Mouse (Mus musculus) limb, embryonic 14.5 days (tissue): Measurements from ENCODE around the gene Gm49394. TPM values are rescaled to one million over a fixed set of nuclear protein-coding genes. Genes with fewer than 3 reads are reported as not detected.

Experiments
- ATAC-seq: fragments of 200-750 bp; cut with Nextera tagmentation; 2 replicates; pipeline ENCODE4 v1.8.0; 2017; ENCODE audit warnings: low read depth, moderate number of reproducible peaks, moderate TSS enrichment; ENCODE audit not compliant: low FRiP score
- DNase-seq: peaks from one replicate; pipeline ENCODE4 v3.0.0-alpha.2; 2015; ENCODE audit warnings: low spot score
- H3K27ac ChIP-seq: fragments of 300-500 bp; sonication (generic); replicated peaks from 2 replicates; pipeline ENCODE4 v1.5.1; 2014; ENCODE audit warnings: low read depth, mild to moderate bottlenecking, low read length, moderate library complexity, mixed read lengths
- H3K27me3 ChIP-seq: fragments of 300-500 bp; sonication (generic); 2 replicates; pipeline ENCODE4 v1.6.1; 2014; ENCODE audit warnings: low read length, mixed read lengths; ENCODE audit not compliant: control insufficient read depth, insufficient read depth
- H3K36me3 ChIP-seq: fragments of 300-500 bp; sonication (generic); 2 replicates; pipeline ENCODE4 v1.6.1; 2014; ENCODE audit warnings: mild to moderate bottlenecking, low read length, moderate library complexity, mixed read lengths; ENCODE audit not compliant: control insufficient read depth, insufficient read depth
- H3K4me1 ChIP-seq: fragments of 300-500 bp; sonication (generic); 2 replicates; pipeline ENCODE4 v1.6.1; 2014; ENCODE audit warnings: antibody characterized with exemption, low read length, mixed read lengths; ENCODE audit not compliant: control insufficient read depth, insufficient read depth
- H3K4me2 ChIP-seq: fragments of 300-500 bp; sonication (generic); replicated peaks from 2 replicates; pipeline ENCODE4 v1.6.1; 2014; ENCODE audit warnings: low read depth, mild to moderate bottlenecking, low read length, moderate library complexity; ENCODE audit not compliant: severe bottlenecking
- H3K4me3 ChIP-seq: fragments of 300-500 bp; sonication (generic); replicated peaks from 2 replicates; pipeline ENCODE4 v1.5.1; 2014; ENCODE audit warnings: low read length
- H3K9ac ChIP-seq: fragments of 300-500 bp; sonication (generic); 2 replicates; pipeline ENCODE4 v1.6.1; 2014; ENCODE audit warnings: mild to moderate bottlenecking, low read depth, low read length, moderate library complexity; ENCODE audit not compliant: severe bottlenecking
- H3K9me3 ChIP-seq: fragments of 300-500 bp; sonication (generic); 2 replicates; pipeline ENCODE4 v1.6.1; 2016; ENCODE audit warnings: low read length; ENCODE audit not compliant: control insufficient read depth
- POLR2A ChIP-seq: fragments of 200-500 bp; IDR thresholded peaks from 2 replicates; pipeline ENCODE4 v1.8.0; 2012; ENCODE audit warnings: inconsistent platforms, mild to moderate bottlenecking, moderate library complexity, borderline replicate concordance; ENCODE audit not compliant: insufficient read depth, insufficient read length; ENCODE audit errors: extremely low read depth
- WGBS: fragments of 180-500 bp; shearing (Covaris S2); extraction: QIAGEN DNeasy Blood & Tissue Kit; methylation state at CpG from one replicate; pipeline ENCODE4 v1.1.7; 2014; 5-methylcytosine and 5-hydroxymethylcytosine counted together
- polyA plus RNA-seq, 2 experiments: library from polyadenylated mRNA; depleted of rRNA in 1 of 2; stranded (reverse) in 1 of 2; unstranded in 1 of 2; fragments of >200 nt; fragmentation: Nextera tagmentation in 1 of 2; extraction: Ambion mirVana in 1 of 2; gene quantifications; 2 replicates each; pipeline versions ENCODE4 v1.2.1 to v1.2.3; 2012 to 2014

The Gm49394 gene
- polyA plus RNA-seq, 2 experiments: 0.41 to 1.4 TPM

DNA sequence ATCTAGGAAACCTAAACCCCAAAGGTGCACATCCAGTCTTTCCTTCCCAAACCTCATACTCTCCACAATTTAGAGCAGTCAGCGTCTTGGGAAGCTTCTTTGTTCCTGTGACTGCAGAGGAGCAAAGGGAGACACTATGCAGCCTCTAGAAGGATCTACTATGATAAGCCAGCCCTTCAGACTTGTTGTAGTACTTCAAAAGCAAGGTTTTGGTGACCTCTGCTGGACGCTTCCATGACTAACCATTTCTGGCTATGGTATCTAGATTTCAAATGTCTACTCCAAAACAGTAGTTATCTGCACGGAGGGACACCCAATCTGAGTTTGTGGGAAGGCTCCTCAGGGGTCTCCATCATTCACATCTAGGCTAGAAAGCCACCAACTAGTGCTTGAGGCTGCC is 5.9 kb upstream of the Gm49394 start:
- no peaks in the 10 kb centered on the region for H3K27me3 ChIP-seq
- H3K4me3 ChIP-seq: no peak overlapping the region
- peaks cover 12% of the 10 kb centered on the region for H3K9me3 ChIP-seq
- no peak overlapping the region for H3K27ac ChIP-seq
- H3K4me2 ChIP-seq: no peak overlapping the region
- TF ChIP-seq POLR2A: no peak
- no peaks in the 10 kb centered on the region for H3K36me3 ChIP-seq
- no peaks in the 10 kb centered on the region for H3K4me1 ChIP-seq
- H3K9ac ChIP-seq: no peak overlapping the region
- 13% methylated on average over 3 of the region's 3 CpGs for WGBS
- DNase-seq: peak; percentile 89
- peak; percentile 60; the same call in 1 of the 2 replicates for ATAC-seq

DNA sequence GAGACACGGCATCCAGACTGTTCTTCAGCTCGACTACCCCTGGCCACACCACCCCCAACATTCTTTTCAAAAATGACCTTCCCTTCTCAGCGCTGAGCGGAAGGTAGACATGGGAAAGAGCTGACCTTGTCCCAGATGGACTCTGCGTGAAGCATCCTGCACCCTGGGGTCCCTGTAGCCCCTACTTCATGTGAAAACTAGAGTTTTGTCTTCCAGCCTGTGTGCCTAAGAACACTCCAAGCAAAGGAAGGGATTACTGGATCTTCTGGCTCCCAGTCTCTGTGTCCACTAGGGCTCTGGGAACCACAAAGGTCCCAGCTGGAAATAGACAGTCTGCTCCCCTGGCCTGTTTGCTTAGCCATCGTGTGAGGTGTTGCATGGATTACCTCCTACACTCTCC is 5.4 kb upstream of the Gm49394 start:
- H3K4me3 ChIP-seq: no peak overlapping the region
- H3K9ac ChIP-seq: no peak overlapping the region
- H3K27me3 ChIP-seq: no peaks in the 10 kb centered on the region
- no peak for DNase-seq
- WGBS: 69% methylated on average over 6 of the region's 6 CpGs
- H3K36me3 ChIP-seq: no peaks in the 10 kb centered on the region
- no peak for TF ChIP-seq POLR2A
- H3K4me1 ChIP-seq: no peaks in the 10 kb centered on the region
- H3K4me2 ChIP-seq: no peak overlapping the region
- H3K27ac ChIP-seq: no peak overlapping the region
- ATAC-seq: no peak
- peaks cover 16% of the 10 kb centered on the region for H3K9me3 ChIP-seq

DNA sequence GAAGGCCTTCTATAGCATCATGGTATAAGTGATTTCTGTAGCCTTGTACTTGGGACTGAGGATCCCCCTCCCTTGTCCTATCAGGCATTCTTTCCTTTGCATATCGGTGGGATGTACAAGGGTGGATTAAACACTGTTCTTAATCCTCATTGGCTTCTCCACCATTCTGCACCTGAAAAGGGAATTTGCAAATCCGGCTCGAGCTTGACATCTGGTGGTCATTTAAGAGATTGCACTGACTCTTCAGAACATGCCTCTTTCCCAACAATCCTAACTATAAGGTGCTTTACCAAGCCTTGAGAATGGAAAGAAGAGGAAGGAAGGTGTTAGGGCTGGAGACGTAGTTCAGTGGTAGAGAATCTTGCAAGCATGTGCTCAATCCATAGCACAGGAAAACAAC is 2.4 kb upstream of the Gm49394 start:
- no peak for TF ChIP-seq POLR2A
- Histone ChIP-seq H3K36me3 (peaks cover 13% of the 10 kb centered on the region), H3K4me1 (no peaks in the 10 kb centered on the region), H3K27ac (no peak overlapping the region), H3K9ac (no peak overlapping the region), H3K4me2 (no peak overlapping the region), H3K9me3 (peaks cover 28% of the 10 kb centered on the region), H3K27me3 (no peaks in the 10 kb centered on the region), H3K4me3 (no peak overlapping the region)
- DNase-seq (no peak), ATAC-seq (no peak)
- WGBS: 21% methylated on average over 4 of the region's 4 CpGs

DNA sequence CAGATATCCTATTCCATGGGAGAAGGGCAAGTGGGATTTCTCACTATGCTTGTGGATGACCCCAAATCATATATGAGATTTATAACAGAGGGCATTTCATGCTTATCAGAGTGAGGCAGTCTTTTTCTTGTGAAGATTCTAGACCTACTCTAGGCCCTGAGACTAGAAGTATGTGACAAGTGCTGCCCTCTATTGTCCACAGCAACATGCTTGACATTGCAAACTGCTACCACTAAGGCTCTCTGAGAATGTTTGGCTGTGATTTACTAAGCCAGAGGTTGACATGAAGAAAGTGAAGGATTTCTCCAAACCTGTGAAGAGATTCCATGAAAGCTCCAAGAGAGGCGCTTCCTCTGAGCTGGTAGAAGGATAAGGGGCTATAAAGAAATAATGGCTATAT is 1.3 kb upstream of the Gm49394 start:
- no peak for ATAC-seq
- no peak overlapping the region for H3K27ac ChIP-seq

DNA sequence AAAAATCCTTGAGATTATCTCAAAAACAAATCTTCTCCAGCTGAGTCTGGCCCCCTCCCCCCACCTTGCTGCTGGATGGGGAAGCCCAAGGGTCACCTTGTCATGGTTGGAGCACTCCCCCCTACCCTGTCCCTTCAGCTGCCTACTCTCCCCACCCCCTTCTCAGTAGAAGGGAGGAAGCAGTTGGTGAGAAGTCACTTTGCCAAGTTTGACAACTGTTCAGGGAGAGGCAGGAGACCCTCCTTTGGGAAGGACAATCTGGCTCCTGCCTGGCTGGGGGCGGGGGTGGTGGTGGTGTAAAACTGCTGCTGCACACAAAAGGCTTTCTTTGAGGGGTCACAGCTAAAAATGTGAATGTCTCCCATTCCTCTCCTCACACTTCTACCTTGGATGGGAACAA is 1.4 kb downstream of the Gm49394 start:
- Histone ChIP-seq H3K4me2 (no peak overlapping the region), H3K9me3 (peaks cover 28% of the 10 kb centered on the region), H3K27me3 (peaks cover 18% of the 10 kb centered on the region), H3K36me3 (peaks cover 22% of the 10 kb centered on the region), H3K9ac (no peak overlapping the region), H3K4me3 (no peak overlapping the region), H3K27ac (no peak overlapping the region; the same call in 1 of the 2 replicates), H3K4me1 (peaks cover 3% of the 10 kb centered on the region; the same call in 1 of the 2 replicates)
- no peak for DNase-seq
- ATAC-seq: no peak
- no peak for TF ChIP-seq POLR2A
- WGBS: 78% methylated on average over 1 of the region's 1 CpGs

More for the DNA sequence above, 1.3 kb upstream of the Gm49394 start:
- no peaks in the 10 kb centered on the region for H3K4me1 ChIP-seq
- TF ChIP-seq POLR2A: no peak
- no peak for DNase-seq
- H3K36me3 ChIP-seq: peaks cover 22% of the 10 kb centered on the region
- WGBS: 89% methylated on average over 1 of the region's 1 CpGs
- no peaks in the 10 kb centered on the region for H3K27me3 ChIP-seq
- no peak overlapping the region for H3K4me2 ChIP-seq
- H3K4me3 ChIP-seq: no peak overlapping the region
- H3K9ac ChIP-seq: no peak overlapping the region
- peaks cover 28% of the 10 kb centered on the region for H3K9me3 ChIP-seq

DNA sequence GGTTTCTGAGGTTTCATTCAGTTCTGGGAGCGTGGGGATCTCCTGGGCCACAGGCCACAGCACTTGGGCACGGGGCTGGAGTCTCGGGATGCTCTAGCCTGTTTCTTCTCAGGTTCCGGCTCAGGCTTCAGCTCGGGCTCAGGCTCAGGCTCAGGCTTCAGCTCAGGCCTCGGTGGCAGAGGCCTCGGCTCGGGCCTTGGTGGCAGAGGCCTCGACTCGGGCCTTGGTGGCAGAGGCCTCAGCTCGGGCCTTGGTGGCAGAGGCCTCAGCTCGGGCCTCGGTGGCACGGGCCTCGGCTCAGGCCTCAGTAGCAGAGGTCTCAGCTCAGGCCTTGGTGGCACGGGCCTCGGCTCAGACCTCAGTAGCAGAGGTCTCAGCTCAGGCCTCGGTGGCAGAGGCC is 2.2 kb downstream of the Gm49394 start:
- no peak for ATAC-seq
- no peak for DNase-seq
- Histone ChIP-seq H3K9ac (no peak overlapping the region), H3K27me3 (peaks cover 25% of the 10 kb centered on the region), H3K4me2 (no peak overlapping the region), H3K36me3 (peaks cover 22% of the 10 kb centered on the region), H3K27ac (no peak overlapping the region), H3K9me3 (peaks cover 28% of the 10 kb centered on the region), H3K4me1 (peaks cover 3% of the 10 kb centered on the region; the same call in 1 of the 2 replicates), H3K4me3 (no peak overlapping the region)
- TF ChIP-seq POLR2A: no peak
- WGBS: 94% methylated on average over 18 of the region's 18 CpGs
